Mouse (Mus musculus): ENCODE measurements around the gene Robo4. TPM values are rescaled to one million over a fixed set of nuclear protein-coding genes. Genes with fewer than 3 reads are reported as not detected.
A peak's percentile ranks its signal among the peaks of the same experiment; 100 is the strongest.

Gene Robo4
- polyA plus RNA-seq (2015; fragmentation: Nextera tagmentation; extraction: Ambion mirVana): 6.2 and 7.8 TPM in 2 replicates

DNA sequence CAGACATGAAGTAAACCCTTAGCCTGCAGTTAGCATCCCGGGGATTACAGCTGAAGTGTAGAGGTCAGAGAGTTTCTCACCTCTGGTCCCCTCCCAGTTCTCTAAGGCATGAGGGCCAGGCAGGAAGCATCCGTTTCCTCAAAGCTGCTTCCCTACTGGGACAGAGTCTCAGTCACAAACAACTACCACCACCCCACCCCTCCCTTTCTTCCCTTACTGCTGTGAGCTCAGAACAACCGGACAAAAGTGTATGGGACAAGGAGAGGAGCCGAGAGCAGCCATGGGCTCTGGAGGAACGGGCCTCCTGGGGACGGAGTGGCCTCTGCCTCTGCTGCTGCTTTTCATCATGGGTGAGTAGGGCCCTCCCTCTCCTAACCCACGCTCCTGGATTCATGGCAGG, at the start of gene Robo4:
TSS of gene Robo4 (plus strand) at position 96 of the 400 bp plus-strand sequence.
- peak within 1 kb of the TSS; percentile 15 for H3K4me3 ChIP-seq
- H3K9me3 ChIP-seq: no peaks in the 10 kb centered on the region
- H3K4me1 ChIP-seq (replicated peaks): no peaks in the 10 kb centered on the region
- no peak within 1 kb of the TSS for H3K9ac ChIP-seq
- no peak within 1 kb of the TSS for H3K4me2 ChIP-seq
- 23% methylated on average over 7 of the region's 7 CpGs for WGBS
- H3K27ac ChIP-seq (replicated peaks): no peak within 1 kb of the TSS; the same call in 1 of the 2 replicates
- no peaks in the 10 kb centered on the region for H3K27me3 ChIP-seq
- no peak for ATAC-seq (ENCODE audit: low read depth)
- no peaks in the 10 kb centered on the region for H3K36me3 ChIP-seq

- Histone ChIP-seq H3K4me2 (no peak overlapping the region), H3K27ac (replicated peaks) (no peak overlapping the region), H3K4me1 (replicated peaks) (peaks cover 3% of the 10 kb centered on the region), H3K9me3 (no peaks in the 10 kb centered on the region), H3K9ac (no peak overlapping the region), H3K36me3 (no peaks in the 10 kb centered on the region), H3K27me3 (no peaks in the 10 kb centered on the region), H3K4me3 (no peak overlapping the region)
- no peak for ATAC-seq (ENCODE audit: low read depth)
- 85% methylated on average over 1 of the region's 1 CpGs for WGBS
These were observed 47.2 kb upstream of the Robo4 start for GRCm38 (mm10) chr9:37354485-37354884.

DNA sequence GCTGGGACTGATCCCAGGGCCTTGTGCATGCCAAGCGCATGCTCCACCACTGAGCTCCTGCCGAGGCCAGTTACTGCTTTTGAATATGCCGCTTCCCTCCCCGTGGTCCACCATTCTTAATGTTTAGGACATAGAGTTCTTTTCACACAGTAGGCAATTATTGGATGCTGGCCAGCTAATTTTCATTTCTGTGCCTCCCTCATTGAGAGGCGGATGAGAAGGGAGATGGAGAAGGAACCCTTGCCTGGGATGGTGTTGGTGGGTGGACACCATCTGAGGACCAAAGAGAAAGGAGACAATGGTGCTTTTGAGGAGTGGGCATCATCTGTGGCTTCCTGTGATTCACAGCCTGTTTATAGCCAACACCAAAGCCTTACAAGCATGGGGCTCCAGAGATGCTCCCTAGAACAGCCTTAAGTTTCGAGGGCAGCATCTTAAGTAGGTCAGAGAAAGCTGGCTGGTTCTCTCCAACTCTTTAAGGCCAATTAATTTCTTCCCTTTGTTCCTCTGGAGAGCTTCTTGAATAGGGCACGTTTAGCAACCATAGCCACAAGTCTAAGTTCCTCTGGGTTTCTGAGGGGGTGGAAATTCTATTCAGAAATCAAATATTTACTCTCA, 42.9 kb upstream of the Robo4 start:
- Histone ChIP-seq H3K4me1 (replicated peaks) (peaks cover 17% of the 10 kb centered on the region), H3K36me3 (no peaks in the 10 kb centered on the region), H3K4me2 (no peak overlapping the region), H3K27me3 (no peaks in the 10 kb centered on the region), H3K27ac (replicated peaks) (peak overlapping the region; percentile 84), H3K9me3 (no peaks in the 10 kb centered on the region), H3K4me3 (no peak overlapping the region), H3K9ac (no peak overlapping the region)
- ATAC-seq (ENCODE audit: low read depth): peak; percentile 88
- WGBS: 40% methylated on average over 7 of the region's 7 CpGs

DNA sequence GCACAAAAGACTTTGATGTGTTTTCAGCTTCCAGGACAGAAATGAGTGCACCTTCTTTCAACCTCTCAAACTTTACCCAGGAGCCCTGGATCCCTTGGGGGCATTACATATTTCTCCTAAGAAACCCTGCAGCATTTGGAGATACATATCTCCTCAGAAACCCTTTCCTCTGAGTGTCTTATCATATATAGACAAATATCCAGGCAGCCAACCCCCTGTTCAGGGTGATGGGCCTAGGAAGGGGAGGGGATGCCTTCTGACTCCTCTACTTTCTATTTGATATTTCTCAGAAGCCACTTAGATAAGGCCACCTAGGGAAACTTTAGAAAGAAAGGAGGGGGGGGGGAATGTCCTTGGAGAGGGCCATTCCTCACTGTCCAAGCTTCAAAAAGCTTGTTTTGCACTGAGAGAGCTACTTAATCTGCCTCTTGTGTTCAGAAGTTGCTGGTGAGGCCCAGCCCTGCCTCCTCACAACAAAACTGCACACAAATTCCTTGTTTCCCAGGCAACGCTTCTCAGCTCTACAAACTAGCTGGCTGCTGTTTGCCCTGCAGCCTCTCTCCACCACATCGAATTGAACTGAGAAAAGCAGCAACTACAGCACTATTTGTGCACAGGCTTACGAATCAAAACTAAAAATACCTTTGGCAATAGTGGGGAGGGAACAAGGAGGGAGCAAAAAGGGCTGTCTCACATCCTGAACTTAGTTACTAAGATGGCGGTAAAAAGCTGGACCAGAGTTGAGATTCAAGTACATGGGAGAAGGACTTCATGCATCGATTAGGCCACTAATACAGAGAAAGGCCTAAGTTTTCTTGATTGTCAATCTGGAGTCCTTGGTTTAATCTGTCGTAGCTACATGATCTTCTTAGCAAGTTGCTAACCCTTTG, 42.1 kb upstream of the Robo4 start:
- Histone ChIP-seq H3K27me3 (no peaks in the 10 kb centered on the region), H3K27ac (replicated peaks) (peak overlapping the region; percentile 84), H3K4me1 (replicated peaks) (peaks cover 17% of the 10 kb centered on the region), H3K4me2 (no peak overlapping the region), H3K9me3 (no peaks in the 10 kb centered on the region), H3K4me3 (no peak overlapping the region), H3K9ac (no peak overlapping the region), H3K36me3 (no peaks in the 10 kb centered on the region)
- 22% methylated on average over 6 of the region's 6 CpGs for WGBS
- peak; percentile 68 for ATAC-seq (ENCODE audit: low read depth)

DNA sequence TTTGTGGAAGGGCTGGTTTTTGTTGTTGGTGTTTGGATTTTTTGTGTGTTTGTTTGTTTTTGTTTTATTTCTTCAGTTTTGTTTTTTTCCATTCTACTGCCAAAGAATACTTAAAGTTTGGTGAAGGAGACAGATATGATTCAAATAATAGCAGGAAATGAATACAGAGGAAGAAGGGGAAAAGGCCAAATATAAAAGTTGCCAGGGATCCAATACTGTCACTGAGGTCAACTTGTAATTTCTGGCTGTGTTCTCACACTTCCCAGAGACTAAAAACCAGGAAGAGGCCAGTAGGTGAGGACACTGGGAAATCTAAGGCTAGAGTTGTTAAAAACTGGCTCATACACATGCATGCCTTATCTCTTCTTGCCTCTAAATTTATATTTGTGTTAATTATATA, 39.6 kb upstream of the Robo4 start:
- Histone ChIP-seq H3K36me3 (no peaks in the 10 kb centered on the region), H3K9ac (no peak overlapping the region), H3K9me3 (no peaks in the 10 kb centered on the region), H3K4me1 (replicated peaks) (peaks cover 17% of the 10 kb centered on the region), H3K27me3 (no peaks in the 10 kb centered on the region), H3K27ac (replicated peaks) (no peak overlapping the region), H3K4me2 (no peak overlapping the region), H3K4me3 (no peak overlapping the region)
- ATAC-seq (ENCODE audit: low read depth): no peak

GRCm38 (mm10) chr9:37362881-37363280, 38.8 kb upstream of the Robo4 start:
- 72% methylated on average over 1 of the region's 1 CpGs for WGBS
- no peak overlapping the region for H3K4me3 ChIP-seq
- no peak for ATAC-seq (ENCODE audit: low read depth)
- no peaks in the 10 kb centered on the region for H3K9me3 ChIP-seq
- no peaks in the 10 kb centered on the region for H3K36me3 ChIP-seq
- no peak overlapping the region for H3K9ac ChIP-seq
- no peak overlapping the region for H3K4me2 ChIP-seq
- no peak overlapping the region for H3K27ac ChIP-seq (replicated peaks)
- peaks cover 17% of the 10 kb centered on the region for H3K4me1 ChIP-seq (replicated peaks)
- no peaks in the 10 kb centered on the region for H3K27me3 ChIP-seq

DNA sequence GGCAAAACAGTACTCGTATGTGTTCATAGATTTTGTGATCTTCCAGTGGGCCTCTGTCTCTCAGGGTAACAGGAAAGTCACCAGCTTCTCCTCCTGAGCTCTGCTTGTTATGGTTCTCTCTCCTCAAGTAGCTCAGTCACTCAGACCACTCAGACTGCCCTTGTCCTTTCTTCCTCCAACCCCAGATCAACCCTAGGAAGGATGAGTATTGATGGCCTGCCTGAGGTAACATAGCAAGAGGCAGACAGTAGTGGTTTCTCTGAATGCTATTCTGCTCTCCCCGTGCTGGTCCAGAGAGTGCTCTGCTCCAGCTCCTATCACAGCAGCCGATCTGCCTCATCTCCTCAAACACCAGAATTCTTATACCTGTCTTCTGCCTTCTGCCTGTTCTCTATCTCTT, 38.1 kb upstream of the Robo4 start:
- Histone ChIP-seq H3K27me3 (no peaks in the 10 kb centered on the region), H3K4me3 (no peak overlapping the region), H3K36me3 (no peaks in the 10 kb centered on the region), H3K9ac (no peak overlapping the region), H3K9me3 (no peaks in the 10 kb centered on the region), H3K4me2 (no peak overlapping the region), H3K4me1 (replicated peaks) (peaks cover 17% of the 10 kb centered on the region), H3K27ac (replicated peaks) (no peak overlapping the region)
- no peak for ATAC-seq (ENCODE audit: low read depth)
- WGBS: 82% methylated on average over 3 of the region's 3 CpGs

- Histone ChIP-seq H3K4me1 (replicated peaks) (peaks cover 15% of the 10 kb centered on the region), H3K27me3 (no peaks in the 10 kb centered on the region), H3K9ac (no peak overlapping the region), H3K27ac (replicated peaks) (no peak overlapping the region), H3K4me3 (no peak overlapping the region), H3K36me3 (no peaks in the 10 kb centered on the region), H3K4me2 (no peak overlapping the region), H3K9me3 (no peaks in the 10 kb centered on the region)
- ATAC-seq (ENCODE audit: low read depth): no peak
- WGBS: 62% methylated on average over 3 of the region's 3 CpGs
These were observed 37.3 kb upstream of the Robo4 start for GRCm38 (mm10) chr9:37364392-37364791.

DNA sequence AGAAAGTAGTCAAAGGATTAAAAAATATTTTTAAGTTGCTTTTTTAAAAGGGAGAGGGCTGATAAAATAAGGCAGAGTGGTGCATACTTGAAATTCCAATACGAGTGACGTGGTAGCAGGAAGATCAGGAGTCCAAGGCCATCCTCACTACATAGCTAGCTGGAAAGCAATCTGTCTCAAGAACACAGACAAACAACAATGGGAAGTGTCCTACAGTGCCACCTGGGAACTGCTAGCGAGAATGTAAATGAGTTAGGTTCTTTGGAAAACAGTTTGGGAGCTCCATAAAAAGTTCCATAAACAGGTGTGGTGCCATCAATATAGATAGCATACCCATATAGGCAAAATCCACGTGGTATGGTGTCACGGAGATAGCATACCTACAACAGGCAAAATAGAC, 36.0 kb upstream of the Robo4 start:
- Histone ChIP-seq H3K36me3 (no peaks in the 10 kb centered on the region), H3K4me1 (replicated peaks) (peaks cover 2% of the 10 kb centered on the region; the same call in 1 of the 2 replicates), H3K4me2 (no peak overlapping the region), H3K9me3 (no peaks in the 10 kb centered on the region), H3K9ac (no peak overlapping the region), H3K27me3 (no peaks in the 10 kb centered on the region), H3K27ac (replicated peaks) (no peak overlapping the region), H3K4me3 (no peak overlapping the region)
- WGBS: 66% methylated on average over 5 of the region's 5 CpGs
- no peak for ATAC-seq (ENCODE audit: low read depth)

DNA sequence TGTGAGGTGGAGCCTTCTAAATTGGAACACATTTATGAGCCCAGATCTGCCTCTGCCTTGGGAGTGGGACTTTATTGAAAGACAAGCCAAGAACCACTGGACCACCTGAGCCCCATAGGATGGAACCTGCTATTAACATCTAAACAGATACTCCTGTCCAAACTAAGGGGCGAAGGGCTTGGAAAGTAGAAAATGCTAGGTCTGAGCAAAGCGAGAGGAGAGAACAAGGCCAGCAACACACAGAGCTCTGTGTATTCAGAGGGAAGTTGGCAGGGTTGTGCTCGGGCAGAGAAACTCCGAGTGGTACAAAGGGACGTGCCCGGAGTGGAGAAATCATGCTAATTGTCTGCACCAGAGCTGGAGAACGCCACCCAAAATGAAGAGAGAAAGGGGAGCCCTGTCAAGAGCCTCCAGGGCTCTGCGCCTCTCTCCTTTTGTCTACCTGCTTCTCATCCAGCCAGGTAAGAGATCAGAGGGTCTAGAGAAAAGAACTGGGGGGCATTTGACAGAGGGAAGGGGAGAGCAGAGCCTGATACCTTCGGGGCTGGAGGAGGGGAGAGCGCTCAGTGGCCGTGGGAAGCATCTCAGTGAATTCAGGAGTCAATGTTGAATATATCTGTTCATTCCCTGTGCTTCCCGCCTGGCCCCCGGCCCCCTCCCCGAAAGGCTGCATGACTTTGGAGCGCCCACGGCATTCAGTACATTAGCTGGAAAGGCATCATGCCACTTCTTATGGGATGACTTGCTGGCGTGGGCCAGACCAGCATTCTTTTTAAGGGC, 34.2 kb upstream of the Robo4 start, which contains the start of gene Hepacam:
TSS of gene Hepacam (plus strand) at position 51 of the 780 bp plus-strand sequence.
- Histone ChIP-seq H3K27ac (replicated peaks) (peak within 1 kb of the TSS; percentile 76), H3K36me3 (no peaks in the 10 kb centered on the region), H3K4me3 (peak within 1 kb of the TSS; percentile 13; the same call in 1 of the 2 replicates), H3K4me2 (no peak within 1 kb of the TSS), H3K4me1 (replicated peaks) (no peaks in the 10 kb centered on the region), H3K9ac (no peak within 1 kb of the TSS), H3K9me3 (no peaks in the 10 kb centered on the region), H3K27me3 (no peaks in the 10 kb centered on the region)
- 75% methylated on average over 17 of the region's 17 CpGs for WGBS
- peak; percentile 53 for ATAC-seq (ENCODE audit: low read depth)

- Histone ChIP-seq H3K9ac (no peak overlapping the region), H3K27ac (replicated peaks) (peak overlapping the region; percentile 76), H3K36me3 (no peaks in the 10 kb centered on the region), H3K4me3 (no peak overlapping the region), H3K27me3 (no peaks in the 10 kb centered on the region), H3K4me2 (peak overlapping the region; percentile 14; the same call in 1 of the 2 replicates), H3K4me1 (replicated peaks) (no peaks in the 10 kb centered on the region), H3K9me3 (no peaks in the 10 kb centered on the region)
- 84% methylated on average over 11 of the region's 11 CpGs for WGBS
- ATAC-seq (ENCODE audit: low read depth): no peak
These were observed 33.4 kb upstream of the Robo4 start for GRCm38 (mm10) chr9:37368081-37368830.

Data from neural tube, embryonic 13.5 days (tissue).